ENCODE assay signal across 11 mouse cellular contexts in genomic region chr9:30151173-30151572, GRCm38 (mm10).
"Had no signal": no experiment of that assay in that cellular context is flagged by ENCODE, and none has a peak within 500 bp of the region (broad histone marks: within the 10 kb centered on the region; RNA-seq: fewer than 3 reads in every experiment).

No protein-coding gene starts in this region.

- H3K36me3 ChIP-seq: kidney, embryonic 15.5 days; limb, embryonic 12.5 days; liver, embryonic 13.5 days; midbrain, embryonic 15.5 days; neural tube, embryonic 12.5 days had no signal

- H3K27ac ChIP-seq: kidney, embryonic 15.5 days; layer of hippocampus, adult 2 months; limb, embryonic 12.5 days; liver, embryonic 13.5 days; midbrain, embryonic 15.5 days; neural tube, embryonic 12.5 days had no signal

- H3K9ac ChIP-seq: kidney, embryonic 15.5 days; limb, embryonic 12.5 days; liver, embryonic 13.5 days; liver, postnatal 0 days; midbrain, embryonic 15.5 days; neural tube, embryonic 12.5 days had no signal

- H3K4me1 ChIP-seq: liver, embryonic 13.5 days had no signal

- H3K4me3 ChIP-seq: kidney, embryonic 15.5 days; layer of hippocampus, adult 2 months; limb, embryonic 12.5 days; liver, embryonic 13.5 days; midbrain, embryonic 15.5 days; neural tube, embryonic 12.5 days had no signal

- DNase-seq: liver; liver, embryonic 13.5 days; liver, postnatal 0 days; lung, postnatal 36 days; thymus, adult 18-20 months; thymus, postnatal 14 days had no signal

- ATAC-seq: liver, postnatal 0 days; midbrain, embryonic 15.5 days had no signal

- H3K4me2 ChIP-seq: kidney, embryonic 15.5 days; limb, embryonic 12.5 days; liver, embryonic 13.5 days; midbrain, embryonic 15.5 days; neural tube, embryonic 12.5 days had no signal

- H3K27me3 ChIP-seq: kidney, embryonic 15.5 days; limb, embryonic 12.5 days; liver, embryonic 13.5 days; midbrain, embryonic 15.5 days; neural tube, embryonic 12.5 days had no signal

- H3K9me3 ChIP-seq: kidney, embryonic 15.5 days; limb, embryonic 12.5 days; liver, embryonic 13.5 days; midbrain, embryonic 15.5 days; neural tube, embryonic 12.5 days had no signal
